Mouse (Mus musculus) forebrain, embryonic 12.5 days (tissue): ENCODE measurements at regions not wholly inside any gene's neighbourhood (a gene's known extent, or its start where the extent isn't known, plus 50 kb on each side); places are given as distances from the start of the nearest gene placed in this dataset.
A peak's percentile ranks its signal among the peaks of the same experiment; 100 is the strongest.

Experiments used
- ATAC-seq: fragments of 200-750 bp; cut with Nextera tagmentation; 2 replicates; pipeline ENCODE4 v1.8.0; 2017; ENCODE audit warnings: moderate TSS enrichment; ENCODE audit not compliant: low FRiP score
- H3K27ac ChIP-seq: fragments of 300-500 bp; sonication (generic); 2 replicates; pipeline ENCODE4 v1.5.1; 2016; ENCODE audit warnings: mild to moderate bottlenecking
- H3K27me3 ChIP-seq: fragments of 300-500 bp; sonication (generic); 2 replicates; pipeline ENCODE4 v1.6.1; 2016; ENCODE audit warnings: mild to moderate bottlenecking
- H3K36me3 ChIP-seq: fragments of 300-500 bp; sonication (generic); replicated peaks from 2 replicates; pipeline ENCODE4 v1.6.1; 2016; ENCODE audit warnings: mild to moderate bottlenecking
- H3K4me1 ChIP-seq: fragments of 300-500 bp; sonication (generic); 2 replicates; pipeline ENCODE4 v1.6.1; 2016
- H3K4me2 ChIP-seq: fragments of 300-500 bp; sonication (generic); 2 replicates; pipeline ENCODE4 v1.6.1; 2016; ENCODE audit warnings: mild to moderate bottlenecking, moderate library complexity
- H3K4me3 ChIP-seq: fragments of 300-500 bp; sonication (generic); replicated peaks from 2 replicates; pipeline ENCODE4 v1.5.1; 2016; ENCODE audit warnings: mild to moderate bottlenecking
- H3K9ac ChIP-seq: fragments of 300-500 bp; sonication (generic); 2 replicates; pipeline ENCODE4 v1.6.1; 2016; ENCODE audit warnings: mild to moderate bottlenecking
- H3K9me3 ChIP-seq: fragments of 300-500 bp; sonication (generic); 2 replicates; pipeline ENCODE4 v1.6.1; 2016
- WGBS: fragments of 180-500 bp; shearing (Covaris S2); methylation state at CpG from one replicate; pipeline ENCODE4 v1.1.7; 2016; 5-methylcytosine and 5-hydroxymethylcytosine counted together

DNA sequence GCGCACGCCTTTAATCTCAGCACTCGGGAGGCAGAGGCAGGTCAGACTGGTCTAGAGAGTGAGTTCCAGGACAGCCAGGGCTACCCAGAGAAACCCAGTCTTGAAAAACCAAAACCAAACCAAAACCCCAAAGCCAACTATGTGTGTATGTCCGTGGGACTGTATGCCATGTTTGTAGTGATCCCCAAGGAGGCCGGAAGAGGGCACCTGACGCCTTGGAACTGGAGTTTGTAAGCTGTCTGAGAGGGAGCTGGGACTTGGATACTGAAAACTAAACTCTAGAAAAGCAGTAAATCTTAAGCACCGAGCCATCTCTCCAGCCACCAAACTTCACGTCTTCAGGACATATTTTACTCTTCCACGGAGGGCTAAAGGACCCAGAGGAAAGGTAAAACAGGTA, 93.8 kb upstream of the Chd2 start:
- H3K4me1 ChIP-seq = peaks cover 25% of the 10 kb centered on the region
- no peak overlapping the region for H3K9ac ChIP-seq
- H3K27me3 ChIP-seq = no peaks in the 10 kb centered on the region
- no peaks in the 10 kb centered on the region for H3K36me3 ChIP-seq
- H3K4me2 ChIP-seq = no peak overlapping the region
- whole genome bisulfite sequencing = 97% methylated on average over 9 of the region's 9 CpGs
- ATAC-seq = no peak
- no peak overlapping the region for H3K27ac ChIP-seq
- no peak overlapping the region for H3K4me3 ChIP-seq
- H3K9me3 ChIP-seq = no peaks in the 10 kb centered on the region

DNA sequence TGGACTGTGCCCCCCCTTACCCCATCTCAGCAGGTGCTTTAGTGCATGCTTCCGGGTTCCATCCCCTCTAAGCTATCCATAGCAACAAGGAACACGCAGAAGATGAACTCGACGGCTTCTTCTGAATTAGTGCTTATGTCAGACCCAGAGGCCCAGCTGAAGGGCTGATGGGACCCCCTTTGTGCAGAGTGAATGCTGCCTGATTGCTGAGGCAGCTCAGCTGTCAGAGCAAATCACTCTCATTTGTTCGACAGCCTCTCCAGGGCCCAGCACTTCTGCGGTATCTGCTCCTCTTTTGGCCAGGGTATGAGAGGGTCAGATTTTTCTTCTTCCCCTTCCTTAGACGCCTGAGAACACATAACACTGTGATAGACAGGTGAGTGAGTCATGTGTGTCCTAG, 89.2 kb upstream of the Chd2 start:
- Histone ChIP-seq H3K9me3 (no peaks in the 10 kb centered on the region), H3K4me3 (no peak overlapping the region), H3K9ac (no peak overlapping the region), H3K4me1 (peaks cover 13% of the 10 kb centered on the region), H3K36me3 (no peaks in the 10 kb centered on the region), H3K27ac (peak overlapping the region; percentile 73), H3K27me3 (no peaks in the 10 kb centered on the region), H3K4me2 (no peak overlapping the region)
- peak; percentile 79 for ATAC-seq
- 11% methylated on average over 7 of the region's 7 CpGs for WGBS

DNA sequence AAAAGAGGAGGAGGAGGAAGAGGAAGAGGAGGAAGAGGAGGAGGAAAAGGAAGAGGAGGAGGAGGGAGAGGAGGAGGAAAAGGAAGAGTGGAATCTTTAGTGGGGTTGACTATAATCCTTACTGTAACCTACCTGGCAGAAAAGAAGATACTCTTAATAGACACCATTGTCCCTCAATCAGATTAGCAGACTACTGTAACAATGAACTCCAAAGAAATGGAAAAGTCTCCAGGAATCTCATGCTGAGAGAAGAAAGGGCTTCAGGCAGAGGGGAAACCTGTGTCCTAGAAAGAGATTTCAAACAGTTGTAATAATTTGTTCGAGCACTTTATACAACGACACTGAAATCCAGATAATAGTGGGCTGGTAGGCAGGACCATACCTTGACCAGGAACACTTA, 87.6 kb upstream of the Chd2 start:
- no peak for ATAC-seq
- H3K27me3 ChIP-seq = no peaks in the 10 kb centered on the region
- no peak overlapping the region for H3K4me3 ChIP-seq
- no peak overlapping the region for H3K9ac ChIP-seq
- 88% methylated on average over 2 of the region's 2 CpGs for WGBS
- H3K27ac ChIP-seq = no peak overlapping the region
- no peak overlapping the region for H3K4me2 ChIP-seq
- peaks cover 13% of the 10 kb centered on the region for H3K4me1 ChIP-seq
- H3K36me3 ChIP-seq = no peaks in the 10 kb centered on the region
- no peaks in the 10 kb centered on the region for H3K9me3 ChIP-seq

DNA sequence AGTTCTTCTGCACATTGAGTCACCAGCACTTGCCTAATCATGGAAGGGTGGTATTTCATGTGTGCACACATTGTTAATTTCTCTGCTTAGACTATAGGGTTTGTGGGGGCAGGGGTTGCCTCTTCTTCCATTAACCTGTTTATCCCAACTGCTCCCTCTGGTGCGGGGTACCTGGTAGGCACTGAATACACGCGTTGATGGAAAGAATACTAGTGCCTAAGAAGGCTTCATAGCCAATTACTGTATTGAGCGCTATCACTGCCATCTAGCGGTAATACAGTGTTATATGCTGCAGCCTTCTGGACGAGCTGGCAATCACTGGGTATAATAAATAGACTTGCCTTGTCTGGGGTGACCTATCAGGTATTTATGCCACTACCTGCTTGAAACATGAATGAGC, 86.4 kb upstream of the Chd2 start:
- no peaks in the 10 kb centered on the region for H3K27me3 ChIP-seq
- no peak overlapping the region for H3K4me3 ChIP-seq
- H3K27ac ChIP-seq = 0 out of 2 replicates have a peak overlapping the region, but pooled peaks have one; percentile 10
- no peak overlapping the region for H3K4me2 ChIP-seq
- H3K9ac ChIP-seq = no peak overlapping the region
- peak; percentile 78 for ATAC-seq
- peaks cover 13% of the 10 kb centered on the region for H3K4me1 ChIP-seq
- H3K9me3 ChIP-seq = no peaks in the 10 kb centered on the region
- H3K36me3 ChIP-seq = no peaks in the 10 kb centered on the region
- under 1% methylated on average over 6 of the region's 6 CpGs for WGBS

DNA sequence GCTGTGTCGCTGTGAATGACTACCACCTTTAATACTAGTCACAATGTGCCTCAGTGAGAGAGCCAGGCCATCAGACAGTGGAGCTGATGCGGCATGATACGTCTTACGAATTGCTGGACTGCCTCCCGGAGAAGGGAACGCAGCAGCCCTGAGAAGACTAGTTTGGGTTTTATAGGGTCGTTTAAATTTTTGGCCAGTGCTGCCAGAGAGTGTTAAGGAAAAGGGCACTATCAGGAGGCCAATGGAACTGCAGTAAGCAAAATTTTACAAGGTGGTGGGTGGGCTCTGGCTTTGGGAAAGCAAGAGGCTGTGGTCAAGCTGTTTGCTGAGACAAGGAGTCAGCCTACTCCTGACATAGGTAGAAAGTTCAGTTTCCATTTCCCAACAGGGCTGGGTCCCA, 84.7 kb upstream of the Chd2 start:
- no peak for ATAC-seq
- H3K4me3 ChIP-seq = no peak overlapping the region
- no peak overlapping the region for H3K9ac ChIP-seq
- no peaks in the 10 kb centered on the region for H3K9me3 ChIP-seq
- H3K4me2 ChIP-seq = no peak overlapping the region
- WGBS = 73% methylated on average over 7 of the region's 7 CpGs
- peaks cover 13% of the 10 kb centered on the region for H3K4me1 ChIP-seq
- H3K27me3 ChIP-seq = no peaks in the 10 kb centered on the region
- no peaks in the 10 kb centered on the region for H3K36me3 ChIP-seq
- 0 out of 2 replicates have a peak overlapping the region, but pooled peaks have one; percentile 21 for H3K27ac ChIP-seq

DNA sequence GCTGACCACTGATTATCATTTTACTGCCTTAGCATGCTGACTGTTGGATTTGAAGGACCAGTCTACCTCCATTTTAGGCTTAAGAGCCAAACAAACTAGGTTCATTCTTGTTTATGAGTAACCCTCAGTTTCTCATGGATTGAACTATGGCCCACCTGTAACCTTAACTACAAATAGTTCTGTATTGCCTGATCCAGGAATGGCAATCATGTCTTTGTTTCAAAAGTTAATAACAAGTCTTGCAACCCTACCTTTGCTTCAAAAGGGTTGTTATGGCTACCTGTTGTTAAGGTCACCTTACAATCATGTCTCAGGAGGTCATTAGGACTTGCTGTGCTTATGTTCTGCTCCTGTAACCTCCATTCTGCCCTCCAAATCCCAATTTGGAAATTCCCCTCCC, 84.0 kb upstream of the Chd2 start:
- H3K27ac ChIP-seq = no peak overlapping the region
- H3K9me3 ChIP-seq = no peaks in the 10 kb centered on the region
- no peak overlapping the region for H3K4me3 ChIP-seq
- ATAC-seq = no peak
- no peaks in the 10 kb centered on the region for H3K27me3 ChIP-seq
- H3K9ac ChIP-seq = no peak overlapping the region
- H3K4me1 ChIP-seq = peaks cover 9% of the 10 kb centered on the region
- no peak overlapping the region for H3K4me2 ChIP-seq
- no peaks in the 10 kb centered on the region for H3K36me3 ChIP-seq

DNA sequence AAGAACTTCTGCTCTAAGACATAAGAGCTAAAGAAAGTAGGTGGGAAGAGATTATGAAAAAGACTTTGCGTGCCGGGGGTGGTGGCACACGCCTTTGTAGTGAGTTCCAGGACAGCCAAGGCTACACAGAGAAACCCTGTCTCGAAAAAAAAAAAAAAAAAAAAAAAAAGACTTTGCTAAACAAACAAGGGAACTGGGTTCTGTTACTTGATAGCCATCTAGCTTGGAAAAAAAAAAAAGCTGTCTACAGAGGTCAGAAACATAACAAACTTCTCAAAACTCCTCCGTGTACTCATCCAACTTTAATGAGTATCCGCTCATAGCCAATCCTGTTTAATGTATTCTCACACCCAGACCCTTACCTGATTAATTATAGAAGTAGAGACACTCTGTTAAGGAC, 83.4 kb upstream of the Chd2 start:
- H3K27ac ChIP-seq = no peak overlapping the region

DNA sequence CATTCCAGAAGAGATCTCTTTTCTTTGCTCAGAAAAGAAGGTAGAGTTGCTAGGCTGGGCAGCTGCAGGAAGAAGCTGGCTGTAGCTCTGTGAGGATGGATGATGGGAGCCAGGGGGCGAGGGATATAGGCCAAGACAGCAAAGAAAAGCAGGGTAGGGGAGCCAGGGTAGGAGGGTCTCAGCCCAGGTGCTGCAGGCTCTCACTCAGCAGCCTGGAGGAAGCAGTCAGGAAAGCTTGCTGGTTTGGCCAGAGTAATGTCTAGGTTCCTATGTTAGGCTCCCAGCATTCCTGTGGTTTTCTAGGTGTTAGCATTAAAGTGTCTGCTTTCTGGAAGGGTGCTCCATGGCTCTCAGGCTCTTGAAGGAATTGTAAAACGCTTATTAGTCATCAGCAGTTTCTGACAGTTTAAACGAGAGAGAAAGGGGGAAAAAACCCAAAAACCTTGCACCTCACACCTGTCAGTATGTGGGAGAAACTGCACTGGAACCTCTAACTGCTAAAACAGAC, 82.5 kb upstream of the Chd2 start:
- no peaks in the 10 kb centered on the region for H3K27me3 ChIP-seq
- no peaks in the 10 kb centered on the region for H3K9me3 ChIP-seq
- no peaks in the 10 kb centered on the region for H3K36me3 ChIP-seq
- no peak overlapping the region for H3K4me2 ChIP-seq
- H3K9ac ChIP-seq = no peak overlapping the region
- H3K4me1 ChIP-seq = 0 out of 2 replicates have a peak, but pooled peaks cover 3% of the 10 kb centered on the region
- 0 out of 2 replicates have a peak overlapping the region, but pooled peaks have one; percentile 13 for H3K27ac ChIP-seq
- ATAC-seq = no peak
- 84% methylated on average over 3 of the region's 3 CpGs for WGBS
- no peak overlapping the region for H3K4me3 ChIP-seq

More for the DNA sequence above, 83.4 kb upstream of the Chd2 start:
- Histone ChIP-seq H3K9me3 (no peaks in the 10 kb centered on the region), H3K4me1 (0 out of 2 replicates have a peak, but pooled peaks cover 3% of the 10 kb centered on the region), H3K4me2 (no peak overlapping the region), H3K27me3 (no peaks in the 10 kb centered on the region), H3K9ac (no peak overlapping the region), H3K4me3 (no peak overlapping the region), H3K36me3 (no peaks in the 10 kb centered on the region)
- ATAC-seq = no peak
- WGBS = 80% methylated on average over 6 of the region's 6 CpGs

DNA sequence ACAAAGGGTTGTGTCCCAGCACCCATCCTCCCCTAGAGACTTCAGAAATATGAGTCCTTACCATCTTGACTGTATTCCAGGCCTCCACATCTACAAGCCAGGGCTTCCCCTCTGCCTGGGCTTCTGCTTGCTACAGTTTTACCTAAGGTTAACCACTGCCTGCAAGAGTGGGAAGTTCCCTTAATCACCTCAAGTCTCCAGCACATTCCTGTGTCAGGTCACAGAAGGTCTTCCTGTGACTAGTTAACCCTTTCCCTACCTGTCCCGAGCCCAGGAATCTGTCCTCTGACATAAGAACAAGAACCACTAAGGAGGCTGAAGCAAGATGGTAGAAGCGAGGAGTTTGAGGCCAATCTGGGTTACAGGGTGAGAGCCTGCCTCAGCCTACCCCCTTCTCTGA, 80.8 kb upstream of the Chd2 start:
- H3K4me1 ChIP-seq = peaks cover under 1% of the 10 kb centered on the region; the same call in 1 of the 2 replicates
- no peaks in the 10 kb centered on the region for H3K36me3 ChIP-seq
- no peak overlapping the region for H3K9ac ChIP-seq
- no peak for ATAC-seq
- no peak overlapping the region for H3K27ac ChIP-seq
- no peaks in the 10 kb centered on the region for H3K27me3 ChIP-seq
- no peak overlapping the region for H3K4me2 ChIP-seq
- 83% methylated on average over 2 of the region's 2 CpGs for WGBS
- H3K9me3 ChIP-seq = no peaks in the 10 kb centered on the region
- H3K4me3 ChIP-seq = no peak overlapping the region

DNA sequence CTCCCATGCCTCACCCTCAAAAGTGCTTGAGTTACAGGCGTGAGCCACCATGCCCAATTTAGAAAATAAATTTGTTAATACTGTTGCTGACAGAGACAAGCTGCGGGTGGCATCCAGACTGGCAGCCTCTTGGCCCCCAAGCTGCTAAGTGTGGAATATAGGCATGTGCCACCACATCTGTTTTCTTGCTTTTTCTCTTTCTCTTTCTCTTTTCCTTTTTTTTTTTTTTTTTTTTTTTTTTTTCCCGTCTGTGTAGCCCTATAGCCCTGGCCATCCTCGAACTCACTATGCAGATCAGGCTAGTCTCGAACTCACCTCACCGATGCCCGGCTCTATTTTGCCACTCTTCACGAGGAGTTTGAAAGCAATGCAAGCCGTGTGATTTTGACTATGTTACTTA, 78.7 kb upstream of the Chd2 start:
- 91% methylated on average over 9 of the region's 9 CpGs for WGBS
- ATAC-seq = no peak
- Histone ChIP-seq H3K4me2 (no peak overlapping the region), H3K27ac (peak overlapping the region; percentile 46; the same call in 1 of the 2 replicates), H3K4me1 (peaks cover 21% of the 10 kb centered on the region), H3K9me3 (no peaks in the 10 kb centered on the region), H3K4me3 (no peak overlapping the region), H3K9ac (no peak overlapping the region), H3K36me3 (no peaks in the 10 kb centered on the region), H3K27me3 (no peaks in the 10 kb centered on the region)

DNA sequence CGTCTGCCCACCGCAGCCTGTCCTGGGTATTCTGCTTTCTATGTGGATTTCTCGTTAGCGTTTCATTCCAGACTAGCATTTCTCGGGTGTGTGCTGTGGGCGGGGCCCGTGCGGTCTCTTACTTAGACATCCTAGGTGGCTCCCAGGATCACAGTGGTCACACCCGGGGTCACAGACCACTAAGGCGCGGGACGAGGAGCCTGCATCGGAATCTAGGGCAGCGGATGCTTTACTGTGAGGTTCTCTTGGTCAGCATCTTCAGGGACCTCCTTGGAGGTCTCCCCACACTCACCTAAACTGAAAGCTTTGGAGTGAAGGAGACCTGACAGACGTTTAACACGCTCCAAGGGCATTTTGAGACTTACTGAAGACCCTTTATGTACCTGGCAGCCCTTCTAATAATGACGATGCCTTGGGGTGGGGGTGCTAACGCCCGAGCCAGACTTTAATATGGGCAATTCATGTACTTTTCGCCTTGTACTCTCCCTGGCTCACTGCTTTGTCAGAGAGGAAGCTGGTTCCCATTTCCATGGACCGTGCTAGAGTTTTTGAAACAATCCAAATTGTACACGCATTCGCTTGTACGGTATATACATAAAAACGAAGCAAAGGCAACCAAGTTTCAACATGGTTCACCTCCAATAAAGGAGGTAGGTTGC, 77.3 kb upstream of the Chd2 start:
- ATAC-seq = peak; percentile 56

DNA sequence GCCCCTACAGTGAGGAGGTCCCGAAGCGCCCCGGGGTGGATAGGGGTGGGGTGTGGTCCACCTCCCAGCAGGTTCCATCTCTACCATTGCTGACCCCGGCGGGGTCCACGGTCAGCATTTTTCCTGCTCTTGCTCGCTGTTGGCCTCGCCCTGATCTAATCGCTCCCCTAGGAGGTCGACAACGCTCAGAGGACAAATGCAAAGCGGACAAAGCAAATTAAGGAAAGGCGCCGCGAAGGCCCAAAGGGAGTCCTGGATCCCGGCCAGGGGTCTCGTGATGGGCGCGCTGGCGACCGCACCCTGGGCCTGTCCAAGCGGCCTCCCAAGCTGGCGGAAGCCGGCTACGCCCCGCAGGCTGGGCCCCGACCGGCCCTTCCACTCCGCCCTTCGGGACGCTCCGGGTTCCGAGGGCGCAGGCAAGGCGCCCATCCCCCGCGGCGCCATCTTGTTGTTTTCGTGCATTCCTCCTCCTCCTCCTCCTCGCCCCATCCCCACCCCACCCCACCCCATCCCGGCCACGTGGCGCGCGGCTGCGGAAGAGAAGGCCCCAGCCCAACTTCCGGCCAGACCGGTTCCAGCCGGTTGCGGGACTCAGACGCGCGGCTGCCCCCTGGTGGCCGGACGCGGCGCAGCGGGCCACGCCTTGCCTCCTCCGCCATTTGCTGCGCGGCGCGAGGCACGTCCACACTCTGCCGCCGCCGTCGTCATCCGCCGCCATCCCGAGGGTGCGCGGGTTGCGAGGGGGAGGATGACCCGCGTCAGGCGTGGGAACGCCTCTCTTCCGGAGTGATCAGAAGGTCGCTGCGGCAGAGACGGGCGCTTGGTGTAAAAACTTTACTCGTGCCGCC, 76.5 kb upstream of the Chd2 start:
- Histone ChIP-seq H3K9ac (peak overlapping the region; percentile 91), H3K4me3 (peak overlapping the region; percentile 65), H3K9me3 (no peaks in the 10 kb centered on the region), H3K36me3 (no peaks in the 10 kb centered on the region), H3K27me3 (no peaks in the 10 kb centered on the region), H3K4me1 (peaks cover 29% of the 10 kb centered on the region), H3K4me2 (peak overlapping the region; percentile 71), H3K27ac (peak overlapping the region; percentile 100)
- under 1% methylated on average over 66 of the region's 86 CpGs for WGBS
- peak; percentile 94 for ATAC-seq

More for the DNA sequence above, 77.3 kb upstream of the Chd2 start:
- H3K9ac ChIP-seq = peak overlapping the region; percentile 91
- H3K4me1 ChIP-seq = peaks cover 29% of the 10 kb centered on the region
- WGBS = 13% methylated on average over 25 of the region's 25 CpGs
- no peaks in the 10 kb centered on the region for H3K36me3 ChIP-seq
- H3K9me3 ChIP-seq = no peaks in the 10 kb centered on the region
- peak overlapping the region; percentile 100 for H3K27ac ChIP-seq
- H3K27me3 ChIP-seq = no peaks in the 10 kb centered on the region
- H3K4me3 ChIP-seq = peak overlapping the region; percentile 65
- peak overlapping the region; percentile 71 for H3K4me2 ChIP-seq
